Mouse (Mus musculus): ENCODE measurements around the gene Irgm1.

- no peak for TF ChIP-seq POLR2A (IDR thresholded peaks at IDR 0.05; ENCODE audit: borderline replicate concordance, extremely low read depth, insufficient read depth, insufficient read length, poor library complexity, severe bottlenecking)
- TF ChIP-seq CTCF (IDR thresholded peaks at IDR 0.05; ENCODE audit: borderline replicate concordance, extremely low read depth, insufficient read depth, insufficient read length), result no peak
These were observed 43.6 kb downstream of the Irgm1 start for GRCm38 (mm10) chr11:48827926-48828325.
